Mouse (Mus musculus): ENCODE data around the gene 4932438H23Rik.

DNA sequence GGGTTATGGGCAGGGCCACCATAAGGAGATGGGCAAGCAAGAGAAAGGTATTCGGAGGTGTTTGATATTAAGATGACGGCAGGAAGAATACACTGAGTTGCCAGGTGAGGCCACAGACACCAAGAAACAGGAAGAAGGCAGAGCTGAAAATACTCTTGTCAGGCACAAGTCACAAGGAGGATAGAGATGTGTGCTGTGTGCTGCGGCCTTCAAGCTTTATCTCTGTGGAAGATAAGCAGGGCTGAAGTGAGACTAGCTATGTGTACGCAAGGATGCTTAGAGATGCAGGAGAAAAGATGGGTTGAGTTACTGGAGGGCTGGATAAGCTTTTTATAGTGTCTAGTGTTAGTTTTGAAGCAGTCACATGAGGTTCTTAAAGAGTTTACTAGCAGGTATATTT lies 37.7 kb downstream of the 4932438H23Rik start:
- TF ChIP-seq POLR2A (IDR thresholded peaks at IDR 0.05; ENCODE audit: control insufficient read depth, low read depth, low read length) (no peak), CTCF (IDR thresholded peaks at IDR 0.05; ENCODE audit: control insufficient read depth, insufficient read depth, insufficient replicate concordance, low read depth, low read length) (no peak)

All from testis, adult 2 months (tissue).